Comparison of ENCODE assay signal across 12 mouse cellular contexts in the genomic region with DNA sequence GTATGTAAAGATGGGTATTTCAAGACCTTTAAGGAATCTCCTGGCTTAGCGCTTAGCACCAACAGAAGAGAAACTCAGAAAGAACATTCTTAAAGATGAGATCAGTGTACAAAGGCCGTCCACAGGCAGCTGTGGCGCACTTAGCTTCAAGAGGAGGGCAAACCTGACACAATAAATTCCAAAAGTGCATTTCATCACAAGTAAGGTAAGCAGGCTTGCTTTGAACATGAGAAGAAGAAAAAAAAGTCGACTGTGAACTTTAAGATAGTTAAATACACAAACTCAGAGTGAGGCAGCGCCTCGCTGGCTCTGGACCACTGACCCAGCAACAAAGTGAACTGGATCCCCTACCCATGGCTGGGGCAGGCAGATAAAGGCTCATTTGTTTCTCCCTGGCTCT. TPM values are rescaled to one million over a fixed set of nuclear protein-coding genes. Genes with fewer than 3 reads are reported as not detected.
DNase-seq lines count a peak whose midpoint lies in the region; ATAC-seq and TF ChIP-seq lines count a peak whose summit lies in the region.
"Had no signal": no experiment of that assay in that cellular context is flagged by ENCODE, and none has a peak within 500 bp of the region (broad histone marks: within the 10 kb centered on the region; RNA-seq: fewer than 3 reads in every experiment).

No protein-coding gene starts in this region.

- H3K9ac ChIP-seq in lung, embryonic 16.5 days (ENCODE audit: low read length): peak overlapping the region; percentile 38
- H3K9ac ChIP-seq in stomach, postnatal 0 days (ENCODE audit: low read length): peak overlapping the region; percentile 1; the same call in 1 of the 2 replicates

- no peak for TF ChIP-seq EP300 in stomach, postnatal 0 days (optimal IDR thresholded peaks at IDR 0.05)

- H3K4me2 ChIP-seq in lung, embryonic 16.5 days (ENCODE audit: low read depth, low read length): no peak overlapping the region
- no peak overlapping the region for H3K4me2 ChIP-seq in stomach, postnatal 0 days (replicated peaks; ENCODE audit: low read depth)

- 0 out of 2 replicates have a peak overlapping the region, but pooled peaks have one; percentile 17 for H3K27ac ChIP-seq in heart, embryonic 10.5 days
- peak overlapping the region; percentile 38; the same call in 1 of the 2 replicates for H3K27ac ChIP-seq in lung, embryonic 16.5 days (ENCODE audit: low read length)
- peak overlapping the region; percentile 32; the same call in 1 of the 2 replicates for H3K27ac ChIP-seq in limb, embryonic 10.5 days
- H3K27ac ChIP-seq in stomach, postnatal 0 days (replicated peaks): no peak overlapping the region
- H3K27ac ChIP-seq in thymus, adult 2 months (ENCODE audit: control insufficient read depth, insufficient read depth, low read length): no peak overlapping the region
- H3K27ac ChIP-seq: macrophage had no signal

- no peak for DNase-seq in heart, embryonic 10.5 days (ENCODE audit: low spot score)
- no peak for DNase-seq in heart, postnatal 14 days
- no peak for DNase-seq in lung, postnatal 10 days
- no peak for DNase-seq in limb, embryonic 10.5 days (ENCODE audit: low spot score)
- DNase-seq in stomach, postnatal 0 days (ENCODE audit: low spot score): no peak
- no peak for DNase-seq in thymus, adult 2 months
- no peak for DNase-seq in right cerebral cortex, adult 2 months (ENCODE audit: low spot score in 2 of 2)
- DNase-seq: cerebellum, adult 11-12 months; layer of hippocampus, adult 9-11 months; right cerebral cortex, adult 18-20 months had no signal

- TF ChIP-seq CTCF in stomach, postnatal 0 days (IDR thresholded peaks at IDR 0.05; ENCODE audit: low read depth): no peak
- no peak for TF ChIP-seq CTCF in thymus, adult 2 months (IDR thresholded peaks at IDR 0.05; ENCODE audit: borderline replicate concordance, control insufficient read depth, extremely low read depth, insufficient read depth, low read length, poor library complexity)

- H3K36me3 ChIP-seq in heart, embryonic 10.5 days: no peaks in the 10 kb centered on the region
- H3K36me3 ChIP-seq in lung, embryonic 16.5 days (ENCODE audit: control insufficient read depth, insufficient read depth, low read length): no peaks in the 10 kb centered on the region
- H3K36me3 ChIP-seq in limb, embryonic 10.5 days: no peaks in the 10 kb centered on the region
- H3K36me3 ChIP-seq in stomach, postnatal 0 days (ENCODE audit: control insufficient read depth, insufficient read depth, low read length): no peaks in the 10 kb centered on the region
- H3K36me3 ChIP-seq in thymus, adult 2 months (ENCODE audit: control insufficient read depth, insufficient read depth, low read length): no peaks in the 10 kb centered on the region

- intact Hi-C loops in heart, postnatal 14 days (cut with DNase I): no loop called here

- TF ChIP-seq POLR2A in thymus, adult 2 months (IDR thresholded peaks at IDR 0.05; ENCODE audit: control insufficient read depth, extremely low read depth, insufficient read depth, low read length, poor library complexity): no peak

- 50% methylated on average over 6 of the region's 6 CpGs for WGBS in heart, embryonic 10.5 days
- 25% methylated on average over 6 of the region's 6 CpGs for WGBS in lung, embryonic 16.5 days
- WGBS in limb, embryonic 10.5 days: 67% methylated on average over 6 of the region's 6 CpGs
- 30% methylated on average over 6 of the region's 6 CpGs for WGBS in stomach, postnatal 0 days
- 78% methylated on average over 6 of the region's 6 CpGs for WGBS in thymus, adult 2 months

- ATAC-seq in lung, embryonic 16.5 days (ENCODE audit: low read depth): no peak
- ATAC-seq in stomach, postnatal 0 days (ENCODE audit: low FRiP score, low TSS enrichment): no peak

- H3K4me3 ChIP-seq in heart, embryonic 10.5 days: no peak overlapping the region
- no peak overlapping the region for H3K4me3 ChIP-seq in lung, embryonic 16.5 days (ENCODE audit: low read length)
- no peak overlapping the region for H3K4me3 ChIP-seq in limb, embryonic 10.5 days
- no peak overlapping the region for H3K4me3 ChIP-seq in stomach, postnatal 0 days (ENCODE audit: low read depth, low read length)
- H3K4me3 ChIP-seq in thymus, adult 2 months (ENCODE audit: control insufficient read depth, insufficient read depth, low read length): no peak overlapping the region

- H3K27me3 ChIP-seq in heart, embryonic 10.5 days (ENCODE audit: insufficient read depth, poor library complexity, severe bottlenecking): peaks cover 6% of the 10 kb centered on the region
- no peaks in the 10 kb centered on the region for H3K27me3 ChIP-seq in lung, embryonic 16.5 days (ENCODE audit: control insufficient read depth, insufficient read depth, low read depth, low read length)
- 0 out of 2 replicates have a peak, but pooled peaks cover 7% of the 10 kb centered on the region for H3K27me3 ChIP-seq in limb, embryonic 10.5 days (ENCODE audit: low read depth, poor library complexity, severe bottlenecking)
- H3K27me3 ChIP-seq in stomach, postnatal 0 days (ENCODE audit: control insufficient read depth, insufficient read depth, low read length): no peaks in the 10 kb centered on the region
- H3K27me3 ChIP-seq in thymus, adult 2 months (ENCODE audit: control insufficient read depth, insufficient read depth, low read length): no peaks in the 10 kb centered on the region

- H3K4me1 ChIP-seq in heart, embryonic 10.5 days: peaks cover 7% of the 10 kb centered on the region
- H3K4me1 ChIP-seq in lung, embryonic 16.5 days (replicated peaks; ENCODE audit: control insufficient read depth, insufficient read depth, low read length): peaks cover 10% of the 10 kb centered on the region
- peaks cover 14% of the 10 kb centered on the region for H3K4me1 ChIP-seq in limb, embryonic 10.5 days
- H3K4me1 ChIP-seq in stomach, postnatal 0 days (replicated peaks; ENCODE audit: control insufficient read depth, insufficient read depth): no peaks in the 10 kb centered on the region
- H3K4me1 ChIP-seq in thymus, adult 2 months (replicated peaks; ENCODE audit: control insufficient read depth, insufficient read depth, low read length): peaks cover 4% of the 10 kb centered on the region; the same call in 1 of the 2 replicates

- no peaks in the 10 kb centered on the region for H3K9me3 ChIP-seq in heart, embryonic 10.5 days
- H3K9me3 ChIP-seq in lung, embryonic 16.5 days (ENCODE audit: control insufficient read depth, low read length): no peaks in the 10 kb centered on the region
- H3K9me3 ChIP-seq in limb, embryonic 10.5 days (replicated peaks): no peaks in the 10 kb centered on the region
- H3K9me3 ChIP-seq in stomach, postnatal 0 days (ENCODE audit: control insufficient read depth, low read length): no peaks in the 10 kb centered on the region

RNA-seq across cellular contexts. Expression of a gene that starts 4.0 kb away (rescaled TPM):
- 3.8 and 4.3 TPM in 2 replicates for polyA plus RNA-seq in heart, embryonic 10.5 days (2016; fragmentation: Nextera tagmentation; extraction: Ambion mirVana)
- under 1 TPM; 0.65 to 0.78 TPM for total RNA-seq in heart, postnatal 14 days (2021)
- polyA plus RNA-seq in lung, embryonic 16.5 days (2015; fragmentation: Nextera tagmentation; extraction: Ambion mirVana): 7.9 and 9.8 TPM in 2 replicates
- polyA plus RNA-seq in limb, embryonic 10.5 days (2016; fragmentation: Nextera tagmentation; extraction: Ambion mirVana): 6.0 and 6.5 TPM in 2 replicates
- polyA plus RNA-seq in stomach, postnatal 0 days (2015; fragmentation: Nextera tagmentation; extraction: Ambion mirVana): 0.95 and 0.97 TPM in 2 replicates
- 0.65 and 1.4 TPM in 2 replicates for polyA plus RNA-seq in thymus, adult 2 months (2012; rRNA removed)

RNA-seq across cellular contexts. Expression of a gene that starts 13.3 kb away (rescaled TPM):
- polyA plus RNA-seq in heart, embryonic 10.5 days (2016; fragmentation: Nextera tagmentation; extraction: Ambion mirVana): 4.6 and 6.1 TPM in 2 replicates
- 1 to 10 TPM; 7.9 to 8.0 TPM for total RNA-seq in heart, postnatal 14 days (2021)
- polyA plus RNA-seq in lung, embryonic 16.5 days (2015; fragmentation: Nextera tagmentation; extraction: Ambion mirVana): 5.8 and 5.9 TPM in 2 replicates
- polyA plus RNA-seq in limb, embryonic 10.5 days (2016; fragmentation: Nextera tagmentation; extraction: Ambion mirVana): 3.9 and 6.2 TPM in 2 replicates
- polyA plus RNA-seq in stomach, postnatal 0 days (2015; fragmentation: Nextera tagmentation; extraction: Ambion mirVana): 2.3 and 2.5 TPM in 2 replicates
- polyA plus RNA-seq in thymus, adult 2 months (2012; rRNA removed): 4.2 and 5.5 TPM in 2 replicates

RNA-seq across cellular contexts. Expression of a gene that starts 52.2 kb away (rescaled TPM):
- polyA plus RNA-seq in heart, embryonic 10.5 days (2016; fragmentation: Nextera tagmentation; extraction: Ambion mirVana): 83.6 and 94.5 TPM in 2 replicates
- total RNA-seq in heart, postnatal 14 days (2021): 10 to 100 TPM; 35.3 to 38.1 TPM
- 72.2 and 75.3 TPM in 2 replicates for polyA plus RNA-seq in lung, embryonic 16.5 days (2015; fragmentation: Nextera tagmentation; extraction: Ambion mirVana)
- polyA plus RNA-seq in limb, embryonic 10.5 days (2016; fragmentation: Nextera tagmentation; extraction: Ambion mirVana): 88.4 and 114 TPM in 2 replicates
- polyA plus RNA-seq in stomach, postnatal 0 days (2015; fragmentation: Nextera tagmentation; extraction: Ambion mirVana): 42.5 and 43.8 TPM in 2 replicates
- 52.0 and 53.7 TPM in 2 replicates for polyA plus RNA-seq in thymus, adult 2 months (2012; rRNA removed)

RNA-seq across cellular contexts. Expression of a gene that starts 52.3 kb away (rescaled TPM):
- 3.9 and 4.1 TPM in 2 replicates for polyA plus RNA-seq in heart, embryonic 10.5 days (2016; fragmentation: Nextera tagmentation; extraction: Ambion mirVana)
- 1 to 10 TPM; 5.7 to 6.0 TPM for total RNA-seq in heart, postnatal 14 days (2021)
- polyA plus RNA-seq in lung, embryonic 16.5 days (2015; fragmentation: Nextera tagmentation; extraction: Ambion mirVana): 3.7 and 3.9 TPM in 2 replicates
- 6.0 and 6.7 TPM in 2 replicates for polyA plus RNA-seq in limb, embryonic 10.5 days (2016; fragmentation: Nextera tagmentation; extraction: Ambion mirVana)
- polyA plus RNA-seq in stomach, postnatal 0 days (2015; fragmentation: Nextera tagmentation; extraction: Ambion mirVana): 1.1 and 1.2 TPM in 2 replicates
- polyA plus RNA-seq in thymus, adult 2 months (2012; rRNA removed): 9.3 and 9.6 TPM in 2 replicates

Comparison
In these comparisons a context has a peak if more than half of its experiments do, and no peak if none do; other contexts are left out.
1. H3K27ac ChIP-seq: peak in heart, embryonic 10.5 days (single experiment), lung, embryonic 16.5 days (single experiment) and limb, embryonic 10.5 days (single experiment); none in stomach, postnatal 0 days (single experiment) and thymus, adult 2 months (single experiment).